Mouse (Mus musculus) granulocyte monocyte progenitor cell, adult 5-6 weeks (primary cell): Measurements from ENCODE around the gene Ccdc51. TPM values are rescaled to one million over a fixed set of nuclear protein-coding genes. Genes with fewer than 3 reads are reported as not detected.
A peak's percentile ranks its signal among the peaks of the same experiment; 100 is the strongest.

ENCODE experiments used
- ATAC-seq: replicated peaks from 2 replicates; pipeline ENCODE4 v1.8.0; 2016; ENCODE audit warnings: mild to moderate bottlenecking, moderate TSS enrichment, inconsistent platforms; ENCODE audit not compliant: poor library complexity, severe bottlenecking
- total RNA-seq, 2 experiments: library from RNA; stranded (forward) in 1 of 2; stranded (reverse) in 1 of 2; fragments of 200-712, 200-1000 nt in 1 of 2; fragments of >200 nt in 1 of 2; fragmentation: Nextera tagmentation in 1 of 2; gene quantifications; 2 replicates each; pipeline ENCODE4 v1.2.3; 2014 to 2017

Gene Ccdc51
- total RNA-seq, 2 experiments from 2014 or later = 8.3 to 11.6 TPM

DNA sequence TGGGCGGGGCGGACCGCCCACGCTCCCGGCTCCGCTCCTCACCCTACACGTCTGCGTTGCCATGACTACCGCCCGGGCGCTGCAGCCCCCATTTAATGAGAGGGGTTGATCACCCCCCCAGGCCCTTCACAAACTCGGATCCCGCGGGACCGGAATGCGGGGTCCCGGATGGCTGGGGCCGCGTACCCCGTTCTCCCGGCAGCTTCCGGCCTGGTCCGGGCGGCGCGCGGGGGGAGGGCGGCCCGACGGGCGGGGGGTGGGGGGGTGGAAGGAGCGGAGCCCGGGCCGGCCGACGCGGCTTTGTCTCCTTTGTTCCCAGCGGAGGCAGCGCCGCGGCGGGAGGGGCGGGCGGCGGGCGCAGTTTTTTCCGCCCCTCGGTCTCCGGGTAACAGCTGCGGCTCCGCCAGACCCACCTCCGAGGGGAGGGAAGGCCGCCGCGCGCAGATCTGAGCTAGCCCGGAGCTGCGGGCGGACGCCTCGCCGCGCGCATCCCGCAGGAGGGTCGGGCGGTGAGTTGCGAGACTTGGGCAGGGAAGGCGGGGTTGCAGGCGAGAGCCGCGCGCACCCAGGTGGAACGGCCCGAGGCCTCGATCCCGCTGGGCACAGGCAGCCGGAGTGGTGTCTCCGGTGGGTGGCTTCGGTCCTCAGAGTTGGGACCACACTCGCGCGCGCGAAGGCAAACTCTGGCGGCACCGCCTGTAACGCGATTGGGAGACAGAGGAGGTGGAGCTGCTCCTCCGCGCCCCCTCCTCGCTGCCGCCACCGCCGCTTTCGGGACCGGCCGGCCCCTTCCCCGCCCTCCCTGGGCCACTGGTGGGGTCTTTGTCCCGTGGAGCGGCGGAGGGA is 13.1 kb downstream of the Ccdc51 start, which contains the start of gene Plxnb1:
Plxnb1 (plus strand) TSS at position 253 of the 846 bp plus-strand sequence.
- ATAC-seq = peak; percentile 73

DNA sequence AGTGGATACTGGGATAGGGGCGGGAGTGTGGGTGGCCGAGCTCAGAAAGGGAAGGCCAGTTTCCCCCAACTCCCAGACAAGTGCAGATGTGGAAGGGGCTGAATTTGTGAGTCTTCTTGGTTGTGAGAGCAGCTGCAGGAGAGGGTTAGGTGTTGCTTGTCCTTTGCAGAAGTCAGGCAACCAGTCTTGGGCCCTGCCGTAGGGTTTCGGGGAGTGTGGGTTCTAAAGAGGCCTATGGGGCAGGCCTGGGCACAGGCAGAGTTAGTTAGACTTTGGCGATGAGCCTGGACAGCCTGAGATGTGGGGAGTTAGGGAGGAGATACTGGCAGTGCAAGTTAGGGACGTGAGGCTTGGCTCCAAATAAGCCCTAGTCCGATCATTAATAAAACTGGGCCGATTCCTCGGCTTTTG is 14.0 kb downstream of the Ccdc51 start:
- ATAC-seq = no peak

DNA sequence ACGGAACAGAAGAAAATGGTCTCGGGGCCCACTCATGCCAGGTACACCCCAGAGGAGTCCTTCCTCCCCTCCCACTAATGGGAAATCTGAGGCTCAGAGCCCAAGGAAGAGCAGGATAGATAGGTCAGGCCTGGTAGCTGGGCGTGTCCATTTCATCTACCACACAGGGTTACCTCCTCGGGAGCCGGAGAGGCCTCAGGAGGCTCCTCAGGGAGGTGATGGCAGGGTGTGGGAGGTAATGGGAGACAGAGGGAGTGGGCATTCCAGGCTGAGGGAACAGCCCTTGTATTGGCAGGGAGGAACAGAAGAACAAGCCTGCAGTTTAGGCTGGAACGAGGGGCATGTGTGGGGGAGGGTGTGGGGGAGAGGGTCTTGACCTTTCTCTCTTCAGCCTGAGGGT is 14.6 kb downstream of the Ccdc51 start:
- no peak for ATAC-seq

DNA sequence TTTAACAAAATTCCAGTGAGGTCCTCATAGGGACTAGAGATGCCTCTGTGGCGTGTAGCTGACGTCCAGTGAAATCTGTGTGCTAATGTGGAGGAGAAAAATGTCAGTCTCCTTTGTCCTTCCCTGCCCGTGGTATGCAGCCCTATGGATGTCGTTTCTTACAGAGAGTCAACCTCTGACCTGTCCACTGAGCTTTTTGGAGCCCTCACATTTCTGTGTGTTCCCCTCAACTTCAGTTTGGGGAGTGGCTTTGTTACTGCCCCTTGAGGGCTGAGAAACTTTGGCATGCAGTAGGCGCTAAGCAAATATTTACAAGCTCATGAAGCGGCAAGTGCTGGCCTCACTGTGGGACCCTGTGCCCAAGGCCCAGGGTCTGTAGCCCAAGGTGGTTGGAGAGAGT is 15.0 kb downstream of the Ccdc51 start:
- no peak for ATAC-seq

DNA sequence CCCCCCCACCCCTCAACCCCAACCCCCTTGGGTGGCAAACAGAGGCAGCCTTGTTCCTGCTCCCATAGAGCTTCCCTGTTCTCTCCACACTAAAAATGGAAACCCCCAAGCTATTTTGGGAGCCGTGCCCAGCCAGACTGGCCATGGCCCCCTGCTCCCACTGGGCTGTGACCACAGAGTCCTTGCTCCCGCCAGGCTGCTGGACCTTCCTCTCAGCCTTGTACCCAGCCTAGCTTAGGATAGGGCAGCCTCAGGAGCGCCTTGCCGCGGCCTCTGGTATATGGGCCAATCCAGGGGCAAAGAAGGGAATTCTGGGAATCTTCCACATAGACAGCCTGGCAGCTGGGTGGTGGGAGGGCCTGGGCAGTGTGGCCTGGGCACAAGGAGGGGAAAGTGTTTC is 15.5 kb downstream of the Ccdc51 start:
- ATAC-seq = no peak

DNA sequence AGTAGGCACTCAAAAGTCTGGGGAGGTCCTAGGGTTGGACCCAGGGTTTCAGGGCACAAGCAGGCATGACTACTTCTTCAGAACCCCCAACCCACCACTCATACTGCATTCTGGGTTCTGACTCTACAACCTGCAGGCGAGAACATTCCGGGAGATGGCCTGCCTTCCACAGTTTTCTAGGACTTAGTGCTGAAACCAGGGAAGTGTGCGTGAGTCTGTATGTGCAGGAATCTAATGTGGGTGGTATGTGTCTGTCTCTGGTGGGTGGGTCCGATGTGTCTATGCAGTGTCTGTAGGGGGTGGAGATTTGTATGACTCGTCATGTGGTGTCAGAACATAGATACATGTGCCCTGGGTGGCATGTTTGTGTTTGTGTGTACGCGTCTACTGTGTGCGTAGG is 16.1 kb downstream of the Ccdc51 start:
- no peak for ATAC-seq

DNA sequence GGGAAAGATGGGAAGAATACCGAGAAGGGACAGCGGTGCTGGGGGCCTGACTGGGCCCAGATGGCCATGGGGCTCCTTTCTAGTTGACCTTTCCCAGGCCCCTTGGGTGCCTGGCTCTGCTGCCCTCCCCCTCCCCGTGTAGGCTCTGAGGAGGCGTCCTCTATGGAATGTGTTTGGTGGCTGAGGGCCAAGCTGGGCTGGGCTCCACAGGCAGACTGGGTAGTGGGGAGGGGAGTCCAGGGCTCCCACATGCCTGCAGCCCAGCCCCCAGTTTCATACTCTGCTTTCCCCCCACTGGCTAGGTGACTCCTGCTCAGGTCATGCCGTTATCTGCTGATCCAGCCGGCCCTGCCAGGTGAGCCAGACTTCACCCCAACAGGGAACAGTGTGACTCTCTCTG is 16.7 kb downstream of the Ccdc51 start:
- ATAC-seq = no peak

DNA sequence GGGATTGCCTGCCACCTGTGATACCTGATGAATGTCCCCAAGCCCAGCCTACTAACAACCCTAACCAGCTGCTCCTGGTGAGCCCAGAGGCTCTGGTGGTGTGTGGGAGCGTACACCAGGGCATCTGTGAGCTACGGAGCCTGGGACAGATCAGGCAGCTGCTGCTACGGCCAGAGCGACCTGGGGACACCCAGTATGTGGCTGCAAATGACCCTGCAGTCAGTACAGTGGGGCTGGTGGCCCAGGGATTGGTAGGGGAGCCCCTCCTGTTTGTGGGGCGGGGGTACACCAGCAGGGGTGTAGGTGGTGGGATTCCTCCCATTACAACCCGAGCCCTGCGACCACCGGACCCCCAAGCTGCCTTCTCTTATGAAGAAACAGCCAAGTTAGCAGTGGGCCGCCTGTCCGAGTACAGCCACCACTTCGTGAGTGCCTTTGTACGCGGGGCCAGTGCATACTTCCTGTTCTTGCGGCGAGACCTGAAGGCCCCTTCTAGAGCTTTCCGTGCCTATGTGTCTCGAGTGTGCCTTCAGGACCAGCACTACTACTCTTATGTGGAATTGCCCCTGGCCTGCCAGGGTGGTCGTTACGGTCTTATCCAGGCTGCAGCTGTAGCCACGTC is 18.1 kb downstream of the Ccdc51 start:
- peak; percentile 60 for ATAC-seq

DNA sequence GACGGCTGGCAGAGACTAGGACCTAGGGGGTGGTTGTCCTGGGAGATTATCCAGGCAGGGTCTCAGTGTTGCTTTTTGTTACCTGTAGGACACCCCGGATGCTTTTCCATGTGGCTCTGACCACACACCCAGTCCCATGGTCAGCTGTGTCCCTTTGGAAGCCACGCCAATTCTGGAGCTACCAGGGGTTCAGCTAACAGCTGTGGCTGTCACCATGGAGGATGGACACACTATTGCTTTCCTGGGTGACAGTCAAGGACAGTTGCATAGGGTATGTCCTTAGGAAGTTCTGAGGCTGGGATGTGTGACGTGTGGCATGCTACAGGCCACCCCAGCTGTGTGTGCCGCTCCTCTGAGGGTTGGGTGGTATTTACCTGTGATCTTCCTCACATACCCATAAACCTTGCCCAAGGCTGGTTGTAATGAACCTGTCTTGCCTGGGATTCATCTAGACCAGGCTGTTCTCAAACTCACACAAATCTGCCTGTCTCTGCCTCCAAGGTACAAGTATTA is 19.7 kb downstream of the Ccdc51 start:
- ATAC-seq = no peak

DNA sequence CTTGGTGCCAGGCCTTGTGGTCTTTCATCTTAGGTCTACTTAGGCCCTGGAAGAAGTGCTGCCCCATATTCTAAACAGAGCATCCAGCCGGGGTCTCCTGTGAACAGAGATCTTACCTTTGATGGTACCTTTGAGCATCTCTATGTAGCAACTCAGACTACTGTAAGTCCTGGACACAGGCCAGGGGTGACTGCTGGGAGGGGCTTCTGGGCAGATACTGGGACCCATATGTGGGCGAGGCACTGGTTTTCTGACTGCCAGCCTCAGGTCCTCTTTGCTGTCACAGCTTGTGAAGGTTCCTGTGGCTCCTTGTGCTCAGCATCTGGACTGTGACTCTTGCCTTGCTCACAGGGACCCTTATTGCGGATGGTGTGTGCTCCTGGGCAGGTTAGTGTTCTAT is 20.2 kb downstream of the Ccdc51 start:
- ATAC-seq = no peak

DNA sequence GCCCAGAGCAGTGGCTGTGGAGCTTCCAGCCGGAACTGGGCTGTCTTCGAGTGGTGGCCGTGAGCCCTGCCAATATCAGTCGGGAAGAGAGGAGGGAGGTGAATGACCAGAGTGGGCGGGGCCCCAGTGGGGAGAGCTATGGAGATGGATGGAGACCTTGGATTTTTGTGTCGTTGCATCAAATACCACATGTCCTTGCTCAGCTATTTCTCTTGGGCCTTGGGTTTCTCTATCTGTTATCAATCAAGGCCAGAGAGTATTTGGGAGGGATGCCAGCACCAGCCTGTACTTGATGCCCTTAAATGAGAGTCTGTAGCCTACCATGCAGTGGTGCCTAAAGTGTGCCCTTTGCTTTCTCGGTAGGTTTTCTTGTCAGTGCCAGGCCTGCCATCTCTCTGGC is 21.0 kb downstream of the Ccdc51 start:
- ATAC-seq = no peak

DNA sequence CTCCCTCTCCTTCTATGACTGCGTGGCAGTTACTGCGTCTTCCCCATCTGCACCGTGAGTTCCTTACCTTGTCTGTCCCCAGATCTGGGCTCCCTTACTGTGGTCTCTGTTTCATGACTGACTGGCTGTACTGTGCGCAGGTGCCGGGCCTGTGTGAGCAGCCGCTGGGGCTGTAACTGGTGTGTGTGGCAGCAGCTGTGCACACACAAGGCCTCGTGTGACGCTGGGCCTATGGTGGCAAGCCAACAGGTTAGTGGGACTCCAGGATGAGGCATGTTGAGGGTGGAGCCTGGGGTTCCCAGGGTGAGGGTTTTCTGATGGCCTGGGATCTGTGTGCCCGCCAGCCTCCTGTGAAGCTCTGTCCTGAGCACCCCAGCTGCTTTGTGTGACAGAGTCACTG is 21.8 kb downstream of the Ccdc51 start:
- ATAC-seq = no peak

DNA sequence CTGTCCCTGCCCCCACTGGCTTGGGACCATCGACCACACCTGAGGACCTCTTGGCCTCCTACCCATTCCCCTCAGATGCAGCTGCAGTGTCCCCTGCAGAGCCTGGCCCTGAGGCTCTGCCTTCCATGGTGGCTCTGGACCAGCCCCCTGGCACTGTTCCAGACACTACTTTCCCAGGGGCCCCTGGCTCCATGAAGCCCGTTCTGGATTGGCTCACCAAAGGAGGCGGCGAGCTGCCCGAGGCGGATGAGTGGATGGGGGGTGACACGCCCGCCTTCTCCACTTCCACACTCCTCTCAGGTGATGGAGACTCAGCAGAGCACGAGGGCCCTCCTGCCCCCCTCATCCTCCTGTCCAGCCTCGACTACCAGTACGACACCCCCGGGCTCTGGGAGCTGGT is 22.7 kb downstream of the Ccdc51 start:
- no peak for ATAC-seq

DNA sequence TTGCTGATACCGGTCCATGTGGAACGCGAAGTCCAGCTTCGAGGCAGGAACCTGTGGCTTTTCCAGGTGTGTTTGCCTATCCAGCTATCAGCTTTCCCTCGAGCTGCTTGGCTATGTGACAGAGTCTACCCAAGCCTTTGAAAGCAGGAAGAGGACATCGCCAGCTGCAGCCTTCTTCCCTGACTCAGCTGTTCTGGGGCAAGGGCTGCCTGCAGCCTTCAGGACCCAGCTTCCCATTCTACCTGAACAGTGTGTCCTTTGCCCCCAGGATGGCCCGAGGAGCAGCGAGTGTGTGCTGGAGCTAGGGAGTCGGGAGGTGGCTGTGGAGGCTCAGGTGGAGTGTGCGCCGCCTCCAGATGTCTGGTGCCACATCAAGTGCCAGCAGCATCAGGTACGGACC is 23.4 kb downstream of the Ccdc51 start:
- ATAC-seq = no peak

DNA sequence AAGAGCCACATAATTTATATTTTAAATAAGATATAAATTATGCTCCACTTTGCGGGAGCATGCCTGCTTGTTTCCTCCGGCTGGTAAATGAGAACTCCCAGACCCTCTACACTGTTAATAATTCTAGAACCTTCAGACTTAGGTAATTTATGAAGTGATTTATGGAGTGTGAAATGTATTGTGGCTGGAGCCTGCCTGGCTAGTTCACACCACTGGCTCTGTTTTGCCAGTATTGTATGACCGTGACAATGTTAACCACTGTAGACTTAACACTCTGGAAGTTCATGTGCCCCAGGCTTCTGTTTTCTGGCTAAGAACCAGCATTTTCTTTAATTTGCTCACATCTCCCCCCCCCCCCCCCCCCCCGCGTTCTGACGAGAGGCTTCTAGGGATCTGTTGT is 25.0 kb downstream of the Ccdc51 start:
- no peak for ATAC-seq

DNA sequence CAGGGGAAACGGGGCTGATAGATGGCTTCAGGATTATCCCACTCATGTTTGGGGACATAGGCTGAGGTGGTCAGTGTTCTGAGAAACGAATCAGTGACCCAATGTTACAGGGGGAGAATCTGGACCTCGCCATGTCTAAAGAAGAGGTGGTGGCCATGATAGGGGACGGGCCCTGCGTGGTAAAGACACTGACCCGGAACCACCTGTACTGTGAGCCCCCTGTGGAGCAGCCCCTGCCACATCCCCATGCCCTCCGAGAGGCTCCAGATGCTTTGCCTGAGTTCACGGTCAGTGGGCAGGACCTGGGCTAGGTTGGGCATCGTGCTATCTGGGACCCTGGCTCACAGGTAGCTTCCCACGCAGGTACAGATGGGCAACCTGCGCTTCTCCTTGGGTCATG is 27.9 kb downstream of the Ccdc51 start:
- ATAC-seq = no peak

DNA sequence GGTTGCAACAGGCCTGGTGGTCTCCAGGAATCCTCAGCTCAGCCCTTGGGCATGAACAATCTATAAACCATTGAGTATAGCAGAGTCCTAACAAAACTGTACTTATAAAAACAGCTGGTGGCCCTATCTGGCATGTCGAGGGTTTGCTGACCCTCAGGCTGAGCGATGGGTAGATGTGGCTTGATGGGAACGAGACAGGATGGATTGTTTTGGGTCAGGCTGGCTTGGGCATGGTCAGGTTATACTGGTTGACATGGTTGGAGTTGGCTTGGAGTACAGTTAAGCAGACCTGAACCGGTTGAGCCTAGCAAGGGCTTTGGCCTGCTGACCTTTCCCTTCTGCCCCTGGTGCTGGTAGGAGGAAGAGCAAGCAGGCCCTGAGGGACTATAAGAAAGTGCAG is 28.8 kb downstream of the Ccdc51 start:
- ATAC-seq = no peak

DNA sequence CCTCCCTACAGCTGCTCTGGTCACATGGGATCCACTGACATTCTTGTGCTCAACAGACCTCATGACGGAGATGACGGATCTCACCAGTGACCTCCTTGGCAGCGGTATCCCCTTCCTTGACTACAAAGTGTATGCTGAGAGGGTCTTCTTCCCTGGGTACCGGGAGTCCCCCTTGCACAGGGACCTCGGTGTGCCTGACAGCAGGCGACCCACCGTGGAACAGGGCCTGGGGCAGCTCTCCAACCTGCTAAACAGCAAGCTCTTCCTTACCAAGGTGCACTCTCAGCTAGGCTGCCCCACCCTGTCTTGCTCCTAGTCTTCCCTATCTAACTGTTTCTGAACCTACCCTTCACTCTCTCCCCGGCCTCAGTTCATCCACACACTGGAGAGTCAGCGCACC is 29.3 kb downstream of the Ccdc51 start:
- no peak for ATAC-seq

DNA sequence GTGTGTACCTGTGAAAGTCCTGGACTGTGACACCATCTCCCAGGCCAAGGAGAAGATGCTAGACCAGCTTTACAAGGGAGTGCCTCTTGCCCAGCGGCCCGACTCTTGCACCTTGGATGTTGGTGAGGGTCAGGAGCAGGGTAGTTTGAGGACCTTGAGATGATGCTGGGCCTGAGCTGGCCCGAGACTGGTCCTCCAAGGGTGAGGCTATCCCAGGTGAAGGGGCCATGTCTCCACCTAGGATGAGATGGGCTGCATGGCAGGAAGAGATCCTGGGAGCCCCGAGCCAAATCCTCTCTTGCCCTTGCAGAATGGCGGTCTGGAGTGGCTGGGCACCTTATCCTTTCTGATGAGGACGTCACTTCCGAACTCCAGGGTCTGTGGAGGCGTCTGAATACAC is 31.0 kb downstream of the Ccdc51 start:
- no peak for ATAC-seq

DNA sequence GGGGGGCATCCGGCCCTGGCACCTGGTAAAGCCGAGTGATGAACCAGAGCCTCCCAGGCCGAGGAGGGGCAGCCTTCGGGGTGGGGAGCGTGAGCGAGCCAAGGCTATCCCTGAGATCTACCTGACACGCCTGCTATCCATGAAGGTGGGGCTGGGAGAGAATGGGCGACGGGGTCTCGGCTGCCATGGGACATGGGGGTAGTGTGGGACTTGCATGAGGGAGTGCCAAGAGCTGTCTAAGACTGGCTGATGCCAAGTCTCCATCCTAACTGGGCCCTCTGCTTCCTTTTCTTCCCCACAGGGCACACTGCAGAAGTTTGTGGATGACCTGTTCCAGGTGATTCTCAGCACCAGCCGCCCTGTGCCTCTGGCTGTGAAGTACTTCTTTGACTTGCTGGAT is 32.0 kb downstream of the Ccdc51 start:
- no peak for ATAC-seq

DNA sequence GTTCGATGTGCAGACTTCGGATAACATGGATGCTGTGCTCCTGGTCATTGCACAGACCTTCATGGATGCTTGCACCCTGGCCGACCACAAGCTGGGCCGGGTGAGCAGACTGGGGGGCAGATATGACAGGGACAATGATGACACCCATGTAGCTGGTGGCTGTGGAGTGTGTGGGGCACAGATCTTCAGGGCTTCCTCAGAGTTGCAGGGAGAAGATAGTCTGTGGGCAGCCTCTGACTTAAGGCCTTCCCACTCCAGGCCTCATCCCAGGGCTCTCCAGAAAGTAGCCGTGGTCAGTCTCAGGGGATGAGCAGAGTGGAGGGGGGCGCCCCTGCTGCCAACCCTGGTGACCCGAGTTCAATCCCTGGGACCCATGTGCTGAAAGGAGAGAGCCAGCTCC is 32.6 kb downstream of the Ccdc51 start:
- no peak for ATAC-seq

DNA sequence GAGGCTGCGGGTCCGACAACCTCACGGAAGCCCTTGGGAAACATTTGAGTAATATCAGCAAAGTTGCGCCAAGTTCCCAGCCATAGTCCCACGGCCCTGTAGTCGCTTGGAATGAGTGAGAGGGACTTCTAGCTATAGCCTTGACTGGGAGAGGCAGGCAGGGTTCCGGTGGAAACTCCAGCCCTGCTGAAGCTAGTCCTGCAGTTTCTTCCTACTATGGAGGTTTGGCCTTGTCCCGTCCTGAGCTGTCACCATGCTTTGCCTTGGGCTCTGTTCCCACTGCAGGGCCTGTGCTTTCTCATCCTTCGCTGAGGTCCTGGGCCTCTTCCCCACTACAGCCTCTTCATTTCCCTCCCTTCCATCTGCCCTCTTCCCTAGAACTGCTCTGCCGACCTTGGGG is 33.9 kb downstream of the Ccdc51 start:
- no peak for ATAC-seq
